Comparison of ENCODE assay signal across 12 mouse cellular contexts in genomic region chr2:110486201-110486600, GRCm38 (mm10).
DNase-seq lines count a peak whose midpoint lies in the region; ATAC-seq and TF ChIP-seq lines count a peak whose summit lies in the region.
"Had no signal": no experiment of that assay in that cellular context is flagged by ENCODE, and none has a peak within 500 bp of the region (broad histone marks: within the 10 kb centered on the region; RNA-seq: fewer than 3 reads in every experiment).

No protein-coding gene starts in this region.

- no peak for ATAC-seq in hindbrain, embryonic 11.5 days (ENCODE audit: low FRiP score)
- no peak for ATAC-seq in embryonic facial prominence, embryonic 11.5 days (replicated peaks; ENCODE audit: insufficient number of reproducible peaks, low FRiP score, low TSS enrichment, low read depth)
- 0 out of 2 replicates have a peak, but pooled peaks have one; percentile 18 for ATAC-seq in limb, embryonic 12.5 days (ENCODE audit: insufficient number of reproducible peaks, insufficient read depth, low FRiP score, low TSS enrichment, low read depth)

- peaks cover 6% of the 10 kb centered on the region; the same call in 1 of the 2 replicates for H3K4me1 ChIP-seq in hindbrain, embryonic 10.5 days (replicated peaks)
- no peaks in the 10 kb centered on the region for H3K4me1 ChIP-seq in hindbrain, embryonic 11.5 days (replicated peaks; ENCODE audit: control insufficient read depth, insufficient read depth, low read length)
- H3K4me1 ChIP-seq in embryonic facial prominence, embryonic 11.5 days (ENCODE audit: control insufficient read depth, insufficient read depth, low read length), result no peaks in the 10 kb centered on the region; the same call in 1 of the 2 replicates
- peaks cover 23% of the 10 kb centered on the region for H3K4me1 ChIP-seq in limb, embryonic 12.5 days (replicated peaks)
- H3K4me1 ChIP-seq: midbrain, embryonic 12.5 days had no signal

- no peaks in the 10 kb centered on the region for H3K27me3 ChIP-seq in hindbrain, embryonic 10.5 days (ENCODE audit: insufficient read depth, poor library complexity, severe bottlenecking)
- no peaks in the 10 kb centered on the region for H3K27me3 ChIP-seq in hindbrain, embryonic 11.5 days (ENCODE audit: control insufficient read depth, insufficient read depth, low read length)
- no peaks in the 10 kb centered on the region for H3K27me3 ChIP-seq in embryonic facial prominence, embryonic 11.5 days (ENCODE audit: control insufficient read depth, insufficient read depth, low read length)
- no peaks in the 10 kb centered on the region for H3K27me3 ChIP-seq in limb, embryonic 12.5 days
- H3K27me3 ChIP-seq: midbrain, embryonic 12.5 days had no signal

- 0 out of 2 replicates have a peak overlapping the region, but pooled peaks have one; percentile 16 for H3K27ac ChIP-seq in hindbrain, embryonic 10.5 days
- H3K27ac ChIP-seq in hindbrain, embryonic 11.5 days (ENCODE audit: low read depth, low read length), result no peak overlapping the region
- peak overlapping the region; percentile 25; the same call in 1 of the 2 replicates for H3K27ac ChIP-seq in layer of hippocampus, adult 2 months
- H3K27ac ChIP-seq in embryonic facial prominence, embryonic 11.5 days (replicated peaks; ENCODE audit: low read depth, low read length), result no peak overlapping the region
- peak overlapping the region; percentile 92 for H3K27ac ChIP-seq in limb, embryonic 12.5 days
- H3K27ac ChIP-seq: liver, embryonic 14.5 days; midbrain, embryonic 12.5 days had no signal

- H3K9me3 ChIP-seq in hindbrain, embryonic 10.5 days, result no peaks in the 10 kb centered on the region
- H3K9me3 ChIP-seq in hindbrain, embryonic 11.5 days (ENCODE audit: control insufficient read depth, low read length), result no peaks in the 10 kb centered on the region
- no peaks in the 10 kb centered on the region for H3K9me3 ChIP-seq in embryonic facial prominence, embryonic 11.5 days (replicated peaks; ENCODE audit: control insufficient read depth, low read length)
- H3K9me3 ChIP-seq in limb, embryonic 12.5 days, result no peaks in the 10 kb centered on the region
- H3K9me3 ChIP-seq: midbrain, embryonic 12.5 days had no signal

- TF ChIP-seq CTCF in layer of hippocampus, adult 2 months (conservative IDR thresholded peaks at IDR 0.05), result no peak

- H3K9ac ChIP-seq in hindbrain, embryonic 11.5 days (ENCODE audit: low read depth, low read length), result no peak overlapping the region
- H3K9ac ChIP-seq in embryonic facial prominence, embryonic 11.5 days (replicated peaks; ENCODE audit: low read length), result no peak overlapping the region
- no peak overlapping the region for H3K9ac ChIP-seq in limb, embryonic 12.5 days (replicated peaks)
- H3K9ac ChIP-seq: liver, embryonic 14.5 days; midbrain, embryonic 12.5 days had no signal

- 87% methylated on average over 5 of the region's 5 CpGs for WGBS in hindbrain, embryonic 10.5 days
- WGBS in hindbrain, embryonic 11.5 days, result 83% methylated on average over 5 of the region's 5 CpGs
- 41% methylated on average over 5 of the region's 5 CpGs for WGBS in embryonic facial prominence, embryonic 11.5 days
- WGBS in limb, embryonic 12.5 days, result 15% methylated on average over 5 of the region's 5 CpGs

- H3K36me3 ChIP-seq in hindbrain, embryonic 10.5 days, result no peaks in the 10 kb centered on the region
- H3K36me3 ChIP-seq in hindbrain, embryonic 11.5 days (ENCODE audit: control insufficient read depth, insufficient read depth, low read length), result no peaks in the 10 kb centered on the region
- H3K36me3 ChIP-seq in embryonic facial prominence, embryonic 11.5 days (replicated peaks; ENCODE audit: control insufficient read depth, insufficient read depth, low read depth, low read length), result no peaks in the 10 kb centered on the region
- no peaks in the 10 kb centered on the region for H3K36me3 ChIP-seq in limb, embryonic 12.5 days
- H3K36me3 ChIP-seq: midbrain, embryonic 12.5 days had no signal

- H3K4me2 ChIP-seq in hindbrain, embryonic 11.5 days (replicated peaks; ENCODE audit: low read depth, low read length), result no peak overlapping the region
- no peak overlapping the region for H3K4me2 ChIP-seq in embryonic facial prominence, embryonic 11.5 days (ENCODE audit: low read depth, low read length)
- peak overlapping the region; percentile 29 for H3K4me2 ChIP-seq in limb, embryonic 12.5 days
- H3K4me2 ChIP-seq: midbrain, embryonic 12.5 days had no signal

- no peak for DNase-seq in hindbrain, embryonic 10.5 days (ENCODE audit: low spot score)
- DNase-seq in hindbrain, embryonic 11.5 days (ENCODE audit: low spot score), result no peak
- DNase-seq in layer of hippocampus, adult 2 months (ENCODE audit: low spot score in 2 of 2), result peak in 1 of 2 experiments; percentile 11
- DNase-seq in layer of hippocampus, adult 9-10 months (ENCODE audit: low spot score), result no peak
- peak; percentile 14 for DNase-seq in embryonic facial prominence, embryonic 11.5 days (ENCODE audit: low spot score)
- DNase-seq in spleen, postnatal 36 days (ENCODE audit: low spot score in 2 of 2), result no peak
- DNase-seq in lung, postnatal 10 days, result no peak
- DNase-seq: adrenal gland, postnatal 25 days; lung, postnatal 36 days had no signal

- no peak overlapping the region for H3K4me3 ChIP-seq in hindbrain, embryonic 10.5 days
- no peak overlapping the region for H3K4me3 ChIP-seq in hindbrain, embryonic 11.5 days (ENCODE audit: low read depth, low read length)
- no peak overlapping the region for H3K4me3 ChIP-seq in layer of hippocampus, adult 2 months
- no peak overlapping the region for H3K4me3 ChIP-seq in embryonic facial prominence, embryonic 11.5 days (ENCODE audit: low read depth, low read length)
- H3K4me3 ChIP-seq in limb, embryonic 12.5 days (replicated peaks), result no peak overlapping the region
- H3K4me3 ChIP-seq: midbrain, embryonic 12.5 days had no signal

Comparison
In these comparisons a context has a peak if more than half of its experiments do, and no peak if none do; other contexts are left out.
1. H3K27ac ChIP-seq: peak in hindbrain, embryonic 10.5 days (single experiment), layer of hippocampus, adult 2 months (single experiment) and limb, embryonic 12.5 days (single experiment); none in hindbrain, embryonic 11.5 days (single experiment) and embryonic facial prominence, embryonic 11.5 days (single experiment).